Mouse (Mus musculus): ENCODE data around the gene Naip2.
"Not testable (repeated sequence)": the region's sequence is repeated elsewhere in the genome, so short reads cannot be mapped to it uniquely, and the experiment has no call there.

Naip2 gene

DNA sequence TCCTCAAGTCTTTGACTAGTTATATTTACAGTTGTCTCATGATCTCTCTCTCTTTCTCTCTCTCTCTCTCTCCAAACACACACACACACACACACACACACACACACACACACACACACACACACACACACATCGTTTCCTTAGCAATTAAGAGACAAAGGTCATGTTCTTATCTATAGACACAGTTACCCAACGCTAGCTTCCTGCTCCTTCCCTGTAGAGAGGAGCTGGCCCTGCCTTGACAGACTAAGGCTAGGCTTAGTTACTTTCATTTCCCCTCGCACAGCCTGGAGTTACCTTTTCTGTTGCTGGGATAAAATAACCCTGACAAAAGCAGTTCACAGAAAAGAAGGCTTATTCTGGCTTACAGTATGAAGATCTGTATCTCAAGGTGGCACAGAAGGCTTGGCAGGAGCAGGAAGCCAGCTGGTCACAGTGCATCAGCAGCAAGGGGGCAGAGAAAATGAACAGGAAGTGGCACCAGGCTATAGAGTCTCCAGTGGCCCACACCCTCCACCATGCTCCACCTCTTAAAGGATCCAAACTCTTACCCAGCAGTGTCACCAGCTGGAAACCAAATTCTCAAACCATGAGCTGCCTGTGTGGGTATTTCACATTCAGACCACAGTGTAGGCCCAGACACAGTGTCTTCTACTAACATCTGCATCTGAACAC lies at the start of gene Naip2:
Gene Naip2, minus strand, starts transcription at position 434 of the 675 bp plus-strand sequence.
- TF ChIP-seq GATA4 (IDR thresholded peaks at IDR 0.05; ENCODE audit: insufficient replicate concordance, low read length) = peak; percentile 45; the same call in 1 of the 2 replicates

DNA sequence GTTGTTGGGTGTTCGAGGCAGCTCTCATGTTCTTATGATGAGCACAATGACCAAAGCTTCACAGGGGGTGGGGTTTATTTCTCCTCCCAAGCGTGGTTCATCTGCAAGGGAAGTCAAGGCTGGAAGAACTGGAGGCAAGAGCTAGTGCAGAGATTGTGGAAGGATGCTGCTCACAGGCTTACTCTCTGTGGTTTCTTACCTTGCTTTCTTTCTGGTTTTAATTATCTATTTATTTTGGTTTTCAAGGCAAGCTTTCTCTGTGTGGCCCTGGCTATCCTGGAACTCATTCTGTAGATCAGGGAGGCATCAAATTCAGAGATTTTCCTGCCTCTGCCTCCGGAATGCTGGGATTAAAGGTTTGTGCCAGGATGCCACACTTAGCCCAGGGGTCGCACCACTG lies 44.3 kb upstream of the Naip2 start, which contains the start of gene Naip5:
Gene Naip5, minus strand, starts transcription at position 101 of the 400 bp plus-strand sequence.
- TF ChIP-seq GATA4 (IDR thresholded peaks at IDR 0.05; ENCODE audit: insufficient replicate concordance, low read length) = not testable (repeated sequence)

DNA sequence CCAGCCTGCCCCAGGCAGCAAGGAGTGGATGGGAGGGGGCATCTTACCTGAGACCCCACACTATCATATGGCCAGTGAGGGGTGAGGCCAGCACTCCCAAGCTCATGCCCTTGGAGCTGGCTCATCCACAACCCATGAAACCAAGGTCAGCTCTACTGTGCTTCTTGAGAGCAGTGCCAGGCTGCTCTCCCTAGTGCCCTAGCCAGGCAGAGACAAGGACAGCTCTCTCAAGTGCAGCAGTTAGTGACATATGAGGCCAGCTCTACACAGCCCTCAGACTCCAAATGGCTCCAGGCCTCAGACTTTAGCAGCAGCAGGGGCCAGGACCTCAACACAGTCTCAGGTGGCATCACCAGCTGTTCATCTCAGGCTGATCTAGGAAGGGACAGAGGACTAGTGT lies 41.8 kb upstream of the Naip2 start:
- TF ChIP-seq GATA4 (IDR thresholded peaks at IDR 0.05; ENCODE audit: insufficient replicate concordance, low read length) = no peak

DNA sequence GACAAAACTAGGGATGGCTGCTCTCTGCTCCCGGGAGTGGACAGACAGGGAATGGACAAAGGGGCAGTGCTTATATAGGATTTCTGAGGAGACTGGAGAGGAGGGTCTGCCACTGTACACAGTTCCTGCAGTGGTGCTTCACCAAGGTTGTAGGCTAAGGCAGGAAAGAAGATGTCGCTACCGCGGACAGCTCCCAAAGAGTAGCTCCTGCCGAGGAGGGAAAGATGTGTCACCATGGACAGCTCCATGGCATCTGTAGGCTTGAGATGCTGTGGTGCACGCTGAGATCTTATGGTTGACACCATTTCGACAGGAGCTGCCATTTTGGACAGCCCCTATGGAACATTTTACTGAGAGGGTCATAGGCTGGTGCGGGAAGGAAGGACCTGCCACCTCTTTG lies 8.6 kb upstream of the Naip2 start:
- TF ChIP-seq GATA4 (IDR thresholded peaks at IDR 0.05; ENCODE audit: insufficient replicate concordance, low read length) = no peak

DNA sequence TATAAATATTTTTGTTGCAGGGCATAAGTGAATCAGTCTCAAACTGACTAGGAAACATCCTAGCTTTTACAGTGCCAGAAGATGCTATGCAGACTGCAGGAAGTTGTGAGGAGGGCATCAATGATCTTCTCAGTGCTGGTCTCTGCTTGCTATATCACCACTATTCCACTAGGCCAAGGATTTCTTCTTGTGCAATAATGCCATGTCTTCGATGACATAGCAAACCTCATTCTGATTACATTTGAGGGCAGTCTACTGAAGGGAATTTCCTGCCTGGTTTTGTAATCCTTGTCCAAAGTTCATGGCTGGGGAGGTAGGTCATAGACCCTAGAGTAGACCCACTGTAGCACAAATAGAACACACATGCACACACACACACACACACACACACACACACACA lies 1.4 kb upstream of the Naip2 start:
- TF ChIP-seq GATA4 (IDR thresholded peaks at IDR 0.05; ENCODE audit: insufficient replicate concordance, low read length) = no peak

DNA sequence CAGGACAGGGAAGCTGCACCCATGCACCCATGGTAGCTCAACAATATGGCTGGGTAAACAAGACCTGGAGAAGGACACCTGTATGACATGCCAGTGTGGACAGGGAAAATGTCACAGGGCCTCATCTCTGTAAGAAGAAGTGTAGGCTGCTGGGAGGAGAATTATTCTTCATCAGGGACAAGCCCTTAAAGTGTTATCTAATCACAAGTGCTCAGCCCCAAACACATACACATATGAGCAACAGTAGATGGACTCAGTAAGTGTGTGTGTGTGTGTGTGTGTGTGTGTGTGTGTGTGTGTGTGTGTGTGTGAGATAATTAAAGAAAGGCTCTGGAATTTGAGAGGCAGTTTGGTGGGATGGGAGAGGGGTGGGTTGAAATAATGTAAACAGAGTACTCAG lies 1.1 kb downstream of the Naip2 start:
- no peak for TF ChIP-seq GATA4 (IDR thresholded peaks at IDR 0.05; ENCODE audit: insufficient replicate concordance, low read length)

DNA sequence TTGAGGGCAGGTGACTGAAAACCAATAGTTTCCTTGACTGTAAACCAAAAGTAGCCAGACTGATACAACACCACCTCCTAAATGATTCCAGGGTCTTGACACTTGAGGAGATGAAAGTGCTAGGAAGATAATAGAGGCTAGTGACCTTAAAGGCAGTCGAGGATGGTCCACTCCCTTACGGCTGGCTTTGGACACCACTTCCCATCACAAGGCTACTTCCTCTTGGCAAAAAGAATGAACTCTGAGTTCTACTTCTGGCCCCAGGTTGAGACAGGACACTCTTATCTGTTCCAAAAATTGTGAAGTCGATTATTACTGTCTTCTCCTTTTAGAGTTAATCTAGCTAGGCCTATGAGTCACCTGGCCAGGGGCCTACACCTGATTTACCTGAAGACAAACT lies 6.5 kb downstream of the Naip2 start:
- no peak for TF ChIP-seq GATA4 (IDR thresholded peaks at IDR 0.05; ENCODE audit: insufficient replicate concordance, low read length)

DNA sequence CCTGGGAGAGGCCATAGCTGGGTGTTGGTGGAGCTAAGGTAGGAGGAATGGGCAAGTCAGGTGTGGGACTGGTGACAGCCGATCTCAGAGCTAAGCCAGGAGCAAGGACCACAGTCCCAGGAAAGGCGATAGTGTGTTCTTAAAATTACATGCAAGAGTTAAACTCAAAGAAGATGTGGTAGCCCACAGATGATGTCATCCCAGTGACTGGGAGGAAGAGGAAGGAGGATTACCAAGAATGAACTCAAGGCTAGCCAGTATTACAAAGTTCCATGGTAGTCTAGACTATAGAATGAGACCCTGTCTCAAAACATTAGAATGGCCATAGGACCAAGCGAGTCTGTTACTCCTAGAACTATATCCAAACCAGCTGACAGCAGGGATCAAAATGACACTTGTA lies 45.3 kb downstream of the Naip2 start:
- no peak for TF ChIP-seq GATA4 (IDR thresholded peaks at IDR 0.05; ENCODE audit: insufficient replicate concordance, low read length)

DNA sequence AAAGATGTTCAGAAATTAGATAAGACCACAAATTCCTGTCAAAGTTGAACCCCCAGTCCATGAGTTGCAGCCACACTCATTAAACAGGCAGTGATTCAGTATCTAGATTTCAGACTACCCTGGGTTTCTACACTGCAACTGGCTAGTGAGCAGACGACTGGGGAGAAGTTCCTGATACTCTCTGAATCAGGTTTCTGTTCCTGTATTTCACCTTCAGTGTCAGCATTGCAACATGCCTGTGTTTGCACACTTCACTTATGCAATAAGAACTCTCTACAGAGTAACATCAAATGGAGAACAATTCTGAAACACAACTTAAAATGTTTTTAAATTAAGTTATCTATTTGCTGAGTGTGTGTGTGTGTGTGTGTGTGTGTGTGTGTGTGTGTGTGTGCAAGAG lies 49.2 kb downstream of the Naip2 start:
- TF ChIP-seq GATA4 (IDR thresholded peaks at IDR 0.05; ENCODE audit: insufficient replicate concordance, low read length) = no peak

DNA sequence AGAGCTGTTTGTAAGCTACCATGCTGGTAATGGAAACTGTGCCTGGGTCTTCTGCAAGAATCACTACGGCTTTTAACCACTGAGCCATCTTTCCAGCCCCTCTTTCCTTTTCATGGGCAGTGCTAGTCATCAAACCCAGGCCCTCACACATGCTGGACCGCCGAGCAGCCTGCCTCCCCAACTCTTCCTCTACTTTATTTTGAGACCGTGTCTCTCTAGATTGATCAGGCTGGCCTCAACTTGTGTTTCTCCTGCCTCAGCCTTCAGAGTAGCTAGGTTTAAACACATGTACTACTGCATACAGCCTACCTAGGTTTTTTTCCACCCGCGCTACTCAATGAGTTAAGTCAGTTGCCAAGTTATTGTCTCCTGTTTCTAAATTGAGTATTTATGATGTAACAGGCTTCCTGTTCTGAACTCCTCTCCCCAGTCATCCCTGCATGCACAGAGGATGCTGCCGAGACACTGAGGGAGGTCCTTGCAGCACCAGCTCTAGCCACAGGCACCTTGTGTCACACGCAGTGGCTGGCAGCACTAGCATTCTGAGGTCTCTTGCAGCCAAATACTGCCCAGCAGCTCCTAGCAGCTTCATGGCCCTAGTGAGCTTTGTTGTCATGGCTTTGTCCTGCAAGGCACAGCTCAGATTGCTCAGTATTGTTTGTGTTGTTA lies 60.1 kb downstream of the Naip2 start:
- TF ChIP-seq GATA4 (IDR thresholded peaks at IDR 0.05; ENCODE audit: insufficient replicate concordance, low read length) = no peak

DNA sequence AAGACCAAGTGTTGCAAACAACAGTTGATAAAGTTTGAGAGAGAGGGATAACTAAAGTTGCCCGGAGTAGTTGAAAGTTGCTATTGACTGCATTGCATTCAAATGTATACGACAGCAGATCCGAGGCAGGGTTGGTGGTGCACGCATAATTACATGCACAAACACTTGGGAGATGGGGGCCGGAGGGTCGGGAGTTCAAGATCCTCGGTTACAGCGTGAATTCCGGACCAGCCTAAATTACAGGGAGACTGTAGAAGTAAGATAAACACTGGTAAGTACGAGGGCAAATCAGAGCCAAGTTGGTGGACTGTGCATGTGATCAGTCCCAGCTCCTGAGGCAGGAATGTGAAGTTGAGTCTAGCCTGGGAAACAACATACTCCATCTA lies 76.6 kb downstream of the Naip2 start:
- no peak for TF ChIP-seq GATA4 (IDR thresholded peaks at IDR 0.05; ENCODE audit: insufficient replicate concordance, low read length)

DNA sequence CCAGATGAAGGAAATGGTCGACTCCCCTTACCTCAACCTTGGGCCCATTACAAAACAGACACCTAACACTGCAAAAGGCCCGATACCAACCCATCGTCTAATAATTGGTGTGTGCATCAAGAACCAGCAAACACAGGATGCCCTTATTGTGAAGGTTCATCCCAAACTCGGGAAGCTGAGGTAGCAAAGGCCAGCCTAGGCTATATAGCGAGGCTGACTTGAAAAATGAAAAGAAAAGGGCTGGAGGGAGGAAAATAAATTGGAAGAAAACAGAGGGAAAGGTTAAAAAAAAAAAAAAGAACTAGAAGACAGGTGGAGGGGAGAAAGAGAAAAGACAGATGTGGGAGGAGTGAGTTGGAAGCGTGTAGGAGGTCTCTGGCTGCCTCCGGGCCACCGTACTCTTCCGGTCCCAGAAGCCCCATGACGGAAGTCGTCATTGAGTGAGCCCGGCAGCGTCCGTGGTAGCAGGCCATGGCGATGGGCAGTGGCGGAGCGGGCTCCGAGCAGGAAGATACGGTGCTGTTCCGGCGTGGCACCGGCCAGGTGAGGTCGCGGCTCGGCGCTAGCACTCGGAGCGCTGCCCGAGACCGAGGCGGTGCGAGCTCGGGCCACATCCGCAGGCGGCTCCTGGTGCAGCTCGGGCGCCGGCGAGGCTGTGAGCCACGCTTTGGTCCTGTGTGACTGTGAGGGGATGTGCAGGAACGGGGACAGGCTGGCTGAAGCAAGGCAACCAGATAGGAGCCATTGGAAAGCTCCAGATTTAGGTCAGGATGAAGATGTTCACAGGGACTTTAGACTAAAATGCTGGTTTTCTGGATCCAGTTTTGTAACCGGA lies 77.3 kb downstream of the Naip2 start, which contains the start of gene Smn1:
Gene Smn1, plus strand, starts transcription at position 430 of the 835 bp plus-strand sequence.
- TF ChIP-seq GATA4 (IDR thresholded peaks at IDR 0.05; ENCODE audit: insufficient replicate concordance, low read length) = 0 out of 2 replicates have a peak, but pooled peaks have one; percentile 16

DNA sequence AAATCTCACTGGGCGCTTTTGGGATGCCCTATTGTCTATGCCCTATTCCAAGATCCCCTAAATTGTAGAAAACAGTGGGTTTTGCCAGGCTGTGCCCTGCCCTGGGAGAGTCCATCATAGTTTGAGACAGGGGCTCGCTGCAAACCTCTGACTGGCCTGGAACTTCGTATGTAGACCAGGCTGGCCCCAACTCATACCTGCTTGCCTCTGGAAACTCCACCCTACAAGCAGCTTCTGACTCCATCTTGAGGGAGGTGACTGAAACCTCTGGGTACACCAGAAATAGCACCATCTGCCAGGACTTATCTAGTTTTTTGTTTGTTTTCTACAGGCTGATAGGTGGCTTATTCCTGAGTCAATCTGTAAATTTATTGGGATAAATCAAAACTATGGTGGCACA lies 77.9 kb downstream of the Naip2 start:
- no peak for TF ChIP-seq GATA4 (IDR thresholded peaks at IDR 0.05; ENCODE audit: insufficient replicate concordance, low read length)

DNA sequence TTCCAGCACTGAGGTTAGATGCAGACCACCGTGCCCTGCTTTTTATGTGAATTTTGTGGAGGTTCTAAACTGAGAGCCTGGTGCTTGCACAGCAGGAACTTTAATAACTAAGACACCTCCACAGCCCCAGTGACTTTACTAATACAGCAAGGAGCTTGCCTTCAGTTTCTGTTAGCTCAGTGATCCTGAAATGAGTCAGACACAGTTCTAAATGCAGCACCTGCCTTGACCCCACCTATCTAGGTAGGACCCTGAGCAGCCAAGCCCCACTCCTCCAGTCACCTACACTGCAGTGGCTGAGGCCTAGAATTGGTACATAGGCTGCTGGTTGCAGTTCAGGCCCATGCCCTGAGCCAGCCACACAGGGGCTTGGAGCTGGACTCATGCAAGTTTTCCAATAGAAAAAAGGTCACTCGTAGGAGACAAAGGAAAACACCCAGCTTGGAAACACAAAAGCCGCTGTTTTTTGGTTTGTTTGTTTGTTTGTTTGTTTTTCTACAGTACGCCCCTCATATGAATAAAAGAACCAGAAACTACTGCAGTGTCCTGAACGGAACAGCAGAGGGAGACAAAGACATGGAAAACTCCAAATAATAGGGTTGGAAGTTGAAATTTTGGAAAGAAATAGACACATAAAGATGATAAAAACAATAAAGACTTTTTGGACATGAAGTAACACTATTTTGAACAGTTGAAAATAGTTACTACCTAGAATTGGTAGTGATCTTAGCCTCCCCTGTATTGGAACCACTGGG lies 89.5 kb downstream of the Naip2 start:
- no peak for TF ChIP-seq GATA4 (IDR thresholded peaks at IDR 0.05; ENCODE audit: insufficient replicate concordance, low read length)
